Mouse (Mus musculus): ENCODE measurements around the gene Ccdc50. TPM values are rescaled to one million over a fixed set of nuclear protein-coding genes. Genes with fewer than 3 reads are reported as not detected.

Ccdc50 gene
- polyA plus RNA-seq, 1 experiment from 2014 or later, result 40.0 TPM

GRCm38 (mm10) chr16:27382217-27382616, 6.5 kb upstream of the Ccdc50 start:
- ATAC-seq (ENCODE audit: borderline replicate concordance, extremely low read depth, low FRiP score, low TSS enrichment), result no peak
- Histone ChIP-seq H3K4me3 (no peak overlapping the region), H3K9me3 (no peaks in the 10 kb centered on the region), H3K36me3 (no peaks in the 10 kb centered on the region), H3K27me3 (no peaks in the 10 kb centered on the region), H3K4me2 (no peak overlapping the region), H3K4me1 (no peaks in the 10 kb centered on the region), H3K27ac (no peak overlapping the region), H3K9ac (no peak overlapping the region)
- WGBS, result 61% methylated on average over 4 of the region's 4 CpGs

GRCm38 (mm10) chr16:27384893-27385603, 3.6 kb upstream of the Ccdc50 start:
- ATAC-seq (ENCODE audit: borderline replicate concordance, extremely low read depth, low FRiP score, low TSS enrichment), result no peak
- Histone ChIP-seq H3K9ac (no peak overlapping the region), H3K27me3 (no peaks in the 10 kb centered on the region), H3K4me3 (no peak overlapping the region), H3K9me3 (no peaks in the 10 kb centered on the region), H3K4me1 (peaks cover 7% of the 10 kb centered on the region; the same call in 1 of the 2 replicates), H3K36me3 (no peaks in the 10 kb centered on the region), H3K27ac (no peak overlapping the region), H3K4me2 (no peak overlapping the region)
- 62% methylated on average over 4 of the region's 4 CpGs for WGBS

DNA sequence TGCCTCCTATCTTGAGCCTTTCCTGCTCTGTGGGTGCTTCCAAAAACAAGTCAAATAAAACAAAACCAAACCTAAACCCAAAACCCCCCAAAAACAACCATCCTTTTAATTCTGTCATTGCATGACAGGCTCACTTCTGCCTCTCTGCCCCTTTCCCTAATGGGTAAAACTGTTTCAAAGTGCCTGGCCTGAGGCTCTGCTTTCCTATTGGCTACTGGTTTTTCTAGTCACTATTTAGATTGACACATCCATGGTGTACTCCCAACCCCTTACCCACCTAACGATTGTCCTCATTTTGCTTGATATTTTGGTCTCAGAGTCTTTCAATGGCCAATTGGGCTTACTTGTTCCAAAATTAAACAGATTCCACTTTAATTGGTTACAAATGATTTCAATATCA, 3.0 kb upstream of the Ccdc50 start:
- WGBS, result 76% methylated on average over 1 of the region's 1 CpGs
- H3K4me2 ChIP-seq, result no peak overlapping the region
- ATAC-seq (ENCODE audit: borderline replicate concordance, extremely low read depth, low FRiP score, low TSS enrichment), result no peak

DNA sequence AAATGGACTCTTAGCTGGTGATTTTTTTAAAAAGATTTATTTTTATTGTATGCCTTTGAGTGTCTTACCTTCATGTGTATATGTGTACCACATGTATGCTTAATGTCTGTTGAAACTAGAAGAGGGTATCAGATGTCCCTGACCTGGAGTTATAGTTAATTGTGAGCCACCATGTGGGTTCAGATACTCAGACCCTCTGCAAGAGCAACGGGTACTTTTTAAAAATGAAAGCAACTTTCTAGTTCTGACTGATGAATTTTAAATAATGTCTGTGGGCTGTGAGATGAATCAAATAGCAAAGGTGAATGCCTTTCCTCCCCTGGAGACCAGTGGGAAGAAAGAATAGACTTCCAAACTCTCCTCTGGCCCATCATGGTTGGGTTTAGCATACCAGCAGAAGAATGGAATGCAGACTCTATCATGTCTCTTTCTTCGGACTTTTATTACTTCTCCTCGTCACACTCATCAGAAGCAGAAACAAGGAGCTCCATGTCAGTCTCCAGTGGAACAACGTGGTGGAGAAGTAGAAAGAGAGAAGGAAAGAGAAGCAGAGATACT, 1.7 kb upstream of the Ccdc50 start:
- Histone ChIP-seq H3K4me2 (no peak overlapping the region), H3K9me3 (no peaks in the 10 kb centered on the region), H3K27me3 (no peaks in the 10 kb centered on the region), H3K27ac (no peak overlapping the region), H3K9ac (no peak overlapping the region), H3K36me3 (no peaks in the 10 kb centered on the region), H3K4me3 (no peak overlapping the region), H3K4me1 (peaks cover 15% of the 10 kb centered on the region)
- ATAC-seq (ENCODE audit: borderline replicate concordance, extremely low read depth, low FRiP score, low TSS enrichment), result no peak
- WGBS, result 69% methylated on average over 4 of the region's 4 CpGs

More for the DNA sequence above, 3.0 kb upstream of the Ccdc50 start:
- no peaks in the 10 kb centered on the region for H3K36me3 ChIP-seq
- H3K9ac ChIP-seq, result no peak overlapping the region
- peaks cover 13% of the 10 kb centered on the region for H3K4me1 ChIP-seq
- no peak overlapping the region for H3K4me3 ChIP-seq
- H3K27me3 ChIP-seq, result no peaks in the 10 kb centered on the region
- no peak overlapping the region for H3K27ac ChIP-seq
- H3K9me3 ChIP-seq, result no peaks in the 10 kb centered on the region

- Histone ChIP-seq H3K27ac (no peak overlapping the region), H3K4me1 (peaks cover 15% of the 10 kb centered on the region), H3K9me3 (no peaks in the 10 kb centered on the region), H3K4me2 (peak overlapping the region; percentile 65), H3K36me3 (no peaks in the 10 kb centered on the region), H3K4me3 (peak overlapping the region; percentile 96), H3K27me3 (no peaks in the 10 kb centered on the region), H3K9ac (0 out of 2 replicates have a peak overlapping the region, but pooled peaks have one; percentile 4)
- no peak for ATAC-seq (ENCODE audit: borderline replicate concordance, extremely low read depth, low FRiP score, low TSS enrichment)
- WGBS, result 32% methylated on average over 12 of the region's 12 CpGs
Observed at GRCm38 (mm10) chr16:27387634-27388611, 746 bp upstream of the Ccdc50 start.

DNA sequence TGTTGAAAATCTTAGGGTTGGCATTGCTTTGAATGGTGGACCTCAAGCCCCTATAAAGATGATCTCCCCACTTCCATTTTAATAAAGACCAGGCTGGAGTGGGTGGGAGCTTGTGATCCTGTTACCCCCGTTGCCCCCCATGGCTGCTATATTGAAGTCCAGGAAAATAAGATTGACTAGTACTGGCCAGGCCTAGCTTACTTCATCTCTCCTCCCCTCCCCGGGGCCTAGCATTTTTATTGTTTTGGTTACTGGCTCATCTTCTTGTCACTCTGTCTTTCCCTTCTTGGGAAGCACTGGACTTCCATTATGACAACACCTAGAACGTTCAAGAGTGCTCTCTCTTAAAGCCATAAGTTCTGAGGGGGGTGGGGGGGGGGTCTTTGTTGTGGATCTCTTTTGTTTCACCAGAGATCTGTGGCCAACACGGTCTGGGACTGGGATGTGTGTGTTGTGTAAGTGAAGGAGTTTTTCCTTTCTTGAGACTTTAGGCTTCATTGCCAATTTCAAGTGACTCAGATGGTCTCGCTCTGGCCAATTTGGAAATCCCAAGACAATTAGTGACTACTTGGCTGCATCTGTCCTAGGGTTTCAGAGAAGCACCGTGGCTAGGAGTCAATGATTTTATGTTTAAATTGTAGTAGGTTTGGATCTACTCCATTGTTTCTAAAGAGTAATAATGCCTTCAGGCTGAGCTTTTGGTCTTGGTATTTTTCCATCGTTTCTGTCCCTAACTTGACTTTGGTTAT, 1.0 kb downstream of the Ccdc50 start:
- H3K9ac ChIP-seq, result peak overlapping the region; percentile 97
- no peaks in the 10 kb centered on the region for H3K36me3 ChIP-seq
- H3K27ac ChIP-seq, result peak overlapping the region; percentile 98
- peak overlapping the region; percentile 96 for H3K4me3 ChIP-seq
- H3K4me2 ChIP-seq, result peak overlapping the region; percentile 65
- peaks cover 15% of the 10 kb centered on the region for H3K4me1 ChIP-seq
- H3K9me3 ChIP-seq, result no peaks in the 10 kb centered on the region
- 0 out of 2 replicates have a peak, but pooled peaks have one; percentile 4 for ATAC-seq (ENCODE audit: borderline replicate concordance, extremely low read depth, low FRiP score, low TSS enrichment)
- 26% methylated on average over 7 of the region's 7 CpGs for WGBS
- H3K27me3 ChIP-seq, result no peaks in the 10 kb centered on the region

DNA sequence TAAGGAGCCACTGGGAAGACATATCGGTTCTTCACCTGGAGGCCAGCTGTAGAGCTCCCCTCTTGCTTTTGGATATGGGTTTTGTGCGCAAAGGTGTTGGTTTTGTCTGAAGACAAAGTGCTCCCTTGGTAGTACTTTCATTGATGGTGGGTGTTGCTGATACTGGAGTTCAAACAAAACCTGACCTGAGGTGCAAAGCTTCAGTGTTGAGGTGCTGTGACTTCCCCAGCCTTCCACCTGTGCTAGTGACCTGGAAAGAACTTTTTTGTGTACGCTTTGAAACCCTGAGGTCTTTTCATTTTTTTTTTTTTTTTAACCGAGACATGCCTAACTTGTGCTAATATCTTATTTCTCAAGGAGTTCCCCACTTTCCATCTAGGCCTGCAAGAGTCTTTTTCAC, 1.6 kb downstream of the Ccdc50 start:
- Histone ChIP-seq H3K27me3 (no peaks in the 10 kb centered on the region), H3K4me3 (peak overlapping the region; percentile 96), H3K36me3 (no peaks in the 10 kb centered on the region), H3K4me1 (peaks cover 15% of the 10 kb centered on the region), H3K27ac (no peak overlapping the region), H3K9me3 (no peaks in the 10 kb centered on the region), H3K4me2 (peak overlapping the region; percentile 65), H3K9ac (no peak overlapping the region)
- ATAC-seq (ENCODE audit: borderline replicate concordance, extremely low read depth, low FRiP score, low TSS enrichment), result no peak
- WGBS, result 70% methylated on average over 4 of the region's 4 CpGs

GRCm38 (mm10) chr16:27391845-27392244, 3.2 kb downstream of the Ccdc50 start:
- Histone ChIP-seq H3K9me3 (0 out of 2 replicates have a peak, but pooled peaks cover 3% of the 10 kb centered on the region), H3K4me3 (no peak overlapping the region), H3K27me3 (no peaks in the 10 kb centered on the region), H3K4me2 (no peak overlapping the region), H3K27ac (no peak overlapping the region), H3K9ac (no peak overlapping the region), H3K4me1 (peaks cover 15% of the 10 kb centered on the region), H3K36me3 (no peaks in the 10 kb centered on the region)
- WGBS, result 79% methylated on average over 2 of the region's 2 CpGs
- ATAC-seq (ENCODE audit: borderline replicate concordance, extremely low read depth, low FRiP score, low TSS enrichment), result no peak

DNA sequence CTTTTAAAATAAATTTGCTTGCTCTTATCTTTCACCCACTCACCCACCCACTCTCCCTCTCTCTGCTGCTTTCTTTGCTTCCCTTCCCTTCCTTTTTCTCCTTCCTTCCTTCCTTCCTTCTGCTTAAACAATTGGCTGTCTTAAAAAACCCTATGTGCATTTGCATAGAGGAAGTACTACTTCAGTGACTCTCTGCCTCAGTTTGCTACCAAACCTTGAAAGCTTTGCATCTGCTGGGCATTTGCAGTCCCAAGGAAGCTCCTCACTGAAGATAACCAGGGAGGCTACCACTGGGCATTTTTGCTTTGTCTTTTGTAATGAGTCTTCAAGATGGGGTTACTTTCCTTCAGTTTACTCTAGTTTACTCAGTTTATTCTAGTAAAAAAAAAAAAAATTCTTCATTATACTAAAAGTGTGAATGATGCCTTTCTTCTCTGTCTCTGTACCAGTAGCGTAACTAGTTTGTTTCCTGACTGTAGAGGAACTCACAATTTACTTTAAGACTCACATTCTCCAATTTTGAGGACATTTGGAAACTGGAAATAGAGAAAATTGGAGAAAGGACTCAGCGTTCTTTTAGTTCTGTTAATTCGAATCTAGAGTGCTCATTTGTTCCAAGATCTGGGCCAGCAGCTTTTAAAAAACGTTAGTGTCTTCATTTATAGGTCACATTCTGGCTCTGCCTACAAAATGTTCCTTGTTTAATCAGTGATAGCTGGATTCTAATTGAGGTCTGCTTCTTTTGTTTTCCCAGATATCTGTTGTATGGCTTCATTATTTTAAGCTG, 6.8 kb downstream of the Ccdc50 start:
- Histone ChIP-seq H3K27ac (no peak overlapping the region), H3K9ac (no peak overlapping the region)

DNA sequence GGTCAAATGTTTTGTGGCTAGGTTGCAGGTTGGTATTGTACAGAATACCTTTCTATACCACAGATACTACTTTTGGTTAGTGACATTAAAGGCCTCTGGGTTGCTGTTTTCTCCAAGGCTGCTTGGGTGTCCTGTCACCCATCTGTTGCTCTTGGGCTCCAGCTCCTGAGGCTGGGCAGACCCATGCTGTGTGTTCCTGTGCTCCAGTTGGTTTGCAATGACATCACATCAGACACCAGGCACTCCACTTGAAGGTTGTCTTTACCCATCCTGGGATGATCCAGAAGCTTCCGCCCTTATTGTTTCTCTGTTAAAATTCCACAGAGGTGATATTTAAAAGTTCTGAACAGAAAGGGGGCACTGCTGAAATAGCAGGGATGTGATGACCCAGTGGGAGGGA, 8.3 kb downstream of the Ccdc50 start:
- Histone ChIP-seq H3K36me3 (no peaks in the 10 kb centered on the region), H3K27me3 (no peaks in the 10 kb centered on the region), H3K9me3 (0 out of 2 replicates have a peak, but pooled peaks cover 3% of the 10 kb centered on the region), H3K4me3 (no peak overlapping the region), H3K9ac (no peak overlapping the region), H3K4me2 (no peak overlapping the region), H3K4me1 (no peaks in the 10 kb centered on the region), H3K27ac (no peak overlapping the region)
- no peak for ATAC-seq (ENCODE audit: borderline replicate concordance, extremely low read depth, low FRiP score, low TSS enrichment)
- 100% methylated on average over 1 of the region's 1 CpGs for WGBS

More for the DNA sequence above, 6.8 kb downstream of the Ccdc50 start:
- no peak overlapping the region for H3K4me2 ChIP-seq
- no peak overlapping the region for H3K4me3 ChIP-seq
- peaks cover 4% of the 10 kb centered on the region; the same call in 1 of the 2 replicates for H3K4me1 ChIP-seq
- 87% methylated on average over 4 of the region's 4 CpGs for WGBS
- no peaks in the 10 kb centered on the region for H3K36me3 ChIP-seq
- H3K9me3 ChIP-seq, result 0 out of 2 replicates have a peak, but pooled peaks cover 3% of the 10 kb centered on the region
- no peaks in the 10 kb centered on the region for H3K27me3 ChIP-seq
- no peak for ATAC-seq (ENCODE audit: borderline replicate concordance, extremely low read depth, low FRiP score, low TSS enrichment)
